Mouse (Mus musculus): ENCODE measurements at regions not wholly inside any gene's neighbourhood (a gene's known extent, or its start where the extent isn't known, plus 50 kb on each side); places are given as distances from the start of the nearest gene placed in this dataset.

GRCm38 (mm10) chrX:11801621-11802020, 358.5 kb downstream of the Bcor start:
- TF ChIP-seq FLI1 (IDR thresholded peaks at IDR 0.05; ENCODE audit: low read length), result no peak
- TF ChIP-seq GATA1 (IDR thresholded peaks at IDR 0.05; ENCODE audit: borderline replicate concordance, low read length), result no peak
